Mouse (Mus musculus) stomach, embryonic 14.5 days (tissue): ENCODE measurements at regions not wholly inside any gene's neighbourhood (a gene's known extent, or its start where the extent isn't known, plus 50 kb on each side); places are given as distances from the start of the nearest gene placed in this dataset.

Source experiments
- ATAC-seq: fragments of 200-750 bp; cut with Nextera tagmentation; 2 replicates; pipeline ENCODE4 v1.8.0; 2017; ENCODE audit warnings: low read depth, moderate TSS enrichment; ENCODE audit not compliant: insufficient number of reproducible peaks, insufficient read depth, low FRiP score
- H3K27ac ChIP-seq: fragments of 300-500 bp; sonication (generic); 2 replicates; pipeline ENCODE4 v1.5.1; 2014; ENCODE audit warnings: mild to moderate bottlenecking, low read length, moderate library complexity, mixed read lengths
- H3K27me3 ChIP-seq: fragments of 300-500 bp; sonication (generic); 2 replicates; pipeline ENCODE4 v1.6.1; 2014; ENCODE audit warnings: low read length, control low read depth, mixed read lengths; ENCODE audit not compliant: control insufficient read depth, insufficient read depth
- H3K36me3 ChIP-seq: fragments of 300-500 bp; sonication (generic); 2 replicates; pipeline ENCODE4 v1.6.1; 2014; ENCODE audit warnings: mild to moderate bottlenecking, control low read depth, low read length, moderate library complexity, mixed read lengths; ENCODE audit not compliant: control insufficient read depth, insufficient read depth
- H3K4me1 ChIP-seq: fragments of 300-500 bp; sonication (generic); 2 replicates; pipeline ENCODE4 v1.6.1; 2014; ENCODE audit warnings: low read length, control low read depth, mixed read lengths; ENCODE audit not compliant: control insufficient read depth, insufficient read depth
- H3K4me2 ChIP-seq: fragments of 300-500 bp; sonication (generic); replicated peaks from 2 replicates; pipeline ENCODE4 v1.6.1; 2014; ENCODE audit warnings: low read depth, low read length, control low read depth
- H3K4me3 ChIP-seq: fragments of 300-500 bp; sonication (generic); 2 replicates; pipeline ENCODE4 v1.5.1; 2014; ENCODE audit warnings: low read depth, low read length, control low read depth
- H3K9ac ChIP-seq: fragments of 300-500 bp; sonication (generic); replicated peaks from 2 replicates; pipeline ENCODE4 v1.6.1; 2014; ENCODE audit warnings: low read depth, mild to moderate bottlenecking, control low read depth, low read length, moderate library complexity, mixed read lengths
- H3K9me3 ChIP-seq: fragments of 300-500 bp; sonication (generic); 2 replicates; pipeline ENCODE4 v1.6.1; 2016; ENCODE audit warnings: low read depth, low read length, control low read depth; ENCODE audit not compliant: control insufficient read depth
- WGBS: fragments of 180-500 bp; shearing (Covaris S2); extraction: QIAGEN DNeasy Blood & Tissue Kit; methylation state at CpG from one replicate; pipeline ENCODE4 v1.1.7; 2014; 5-methylcytosine and 5-hydroxymethylcytosine counted together

- WGBS = 41% methylated on average over 4 of the region's 4 CpGs
Observed at GRCm38 (mm10) chr13:83952862-83953261, 269.2 kb upstream of the Tmem161b start.

GRCm38 (mm10) chr13:83955701-83956100 is 266.4 kb upstream of the Tmem161b start:
- ATAC-seq = no peak
- WGBS = 62% methylated on average over 5 of the region's 5 CpGs

More at GRCm38 (mm10) chr13:83952862-83953261, 269.2 kb upstream of the Tmem161b start:
- no peak overlapping the region for H3K4me3 ChIP-seq
- H3K36me3 ChIP-seq = no peaks in the 10 kb centered on the region
- no peaks in the 10 kb centered on the region for H3K4me1 ChIP-seq
- no peak overlapping the region for H3K27ac ChIP-seq
- no peak overlapping the region for H3K9ac ChIP-seq
- no peaks in the 10 kb centered on the region for H3K27me3 ChIP-seq
- H3K4me2 ChIP-seq = no peak overlapping the region
- no peaks in the 10 kb centered on the region for H3K9me3 ChIP-seq
- ATAC-seq = no peak

GRCm38 (mm10) chr13:83978541-83978940 is 243.6 kb upstream of the Tmem161b start:
- Histone ChIP-seq H3K36me3 (no peaks in the 10 kb centered on the region), H3K4me2 (no peak overlapping the region), H3K4me1 (no peaks in the 10 kb centered on the region), H3K4me3 (no peak overlapping the region), H3K9me3 (no peaks in the 10 kb centered on the region), H3K27me3 (no peaks in the 10 kb centered on the region), H3K9ac (no peak overlapping the region), H3K27ac (no peak overlapping the region)
- ATAC-seq = no peak

More at GRCm38 (mm10) chr13:83955701-83956100, 266.4 kb upstream of the Tmem161b start:
- Histone ChIP-seq H3K9me3 (no peaks in the 10 kb centered on the region), H3K4me2 (no peak overlapping the region), H3K27me3 (no peaks in the 10 kb centered on the region), H3K27ac (no peak overlapping the region), H3K36me3 (no peaks in the 10 kb centered on the region), H3K4me1 (no peaks in the 10 kb centered on the region), H3K4me3 (no peak overlapping the region), H3K9ac (no peak overlapping the region)

GRCm38 (mm10) chr13:83979535-83979934 is 242.6 kb upstream of the Tmem161b start:
- H3K9ac ChIP-seq = no peak overlapping the region
- H3K27ac ChIP-seq = no peak overlapping the region
- H3K36me3 ChIP-seq = no peaks in the 10 kb centered on the region
- no peak for ATAC-seq
- H3K27me3 ChIP-seq = no peaks in the 10 kb centered on the region
- no peak overlapping the region for H3K4me2 ChIP-seq
- H3K9me3 ChIP-seq = no peaks in the 10 kb centered on the region
- no peaks in the 10 kb centered on the region for H3K4me1 ChIP-seq
- H3K4me3 ChIP-seq = no peak overlapping the region

- no peak for ATAC-seq
- Histone ChIP-seq H3K9me3 (no peaks in the 10 kb centered on the region), H3K36me3 (no peaks in the 10 kb centered on the region), H3K27me3 (no peaks in the 10 kb centered on the region), H3K27ac (no peak overlapping the region), H3K4me2 (no peak overlapping the region), H3K4me3 (no peak overlapping the region), H3K4me1 (0 out of 2 replicates have a peak, but pooled peaks cover 3% of the 10 kb centered on the region), H3K9ac (no peak overlapping the region)
- WGBS = 82% methylated on average over 10 of the region's 10 CpGs
Observed at GRCm38 (mm10) chr13:83984651-83985331, 237.3 kb upstream of the Tmem161b start.

GRCm38 (mm10) chr13:83987746-83988423 is 234.2 kb upstream of the Tmem161b start:
- Histone ChIP-seq H3K27ac (no peak overlapping the region), H3K27me3 (no peaks in the 10 kb centered on the region), H3K4me3 (no peak overlapping the region), H3K9me3 (no peaks in the 10 kb centered on the region), H3K36me3 (no peaks in the 10 kb centered on the region), H3K4me1 (0 out of 2 replicates have a peak, but pooled peaks cover 3% of the 10 kb centered on the region), H3K9ac (no peak overlapping the region), H3K4me2 (peak overlapping the region; percentile 37)
- WGBS = 30% methylated on average over 11 of the region's 11 CpGs
- ATAC-seq = no peak

GRCm38 (mm10) chr13:83988517-83988916 is 233.6 kb upstream of the Tmem161b start:
- no peaks in the 10 kb centered on the region for H3K36me3 ChIP-seq
- 0 out of 2 replicates have a peak, but pooled peaks cover 3% of the 10 kb centered on the region for H3K4me1 ChIP-seq
- ATAC-seq = no peak
- H3K27me3 ChIP-seq = no peaks in the 10 kb centered on the region
- no peak overlapping the region for H3K9ac ChIP-seq
- no peaks in the 10 kb centered on the region for H3K9me3 ChIP-seq
- no peak overlapping the region for H3K4me2 ChIP-seq
- 59% methylated on average over 4 of the region's 4 CpGs for WGBS
- no peak overlapping the region for H3K27ac ChIP-seq
- H3K4me3 ChIP-seq = no peak overlapping the region

- 67% methylated on average over 12 of the region's 12 CpGs for WGBS
- Histone ChIP-seq H3K4me2 (no peak overlapping the region), H3K9ac (no peak overlapping the region), H3K27me3 (no peaks in the 10 kb centered on the region), H3K36me3 (no peaks in the 10 kb centered on the region), H3K27ac (no peak overlapping the region), H3K4me1 (no peaks in the 10 kb centered on the region), H3K4me3 (no peak overlapping the region), H3K9me3 (no peaks in the 10 kb centered on the region)
- no peak for ATAC-seq
Observed at GRCm38 (mm10) chr13:83997599-83998369, 224.3 kb upstream of the Tmem161b start.
